Mouse (Mus musculus) midbrain, postnatal 0 days (tissue): ENCODE results near the gene Rpa1. TPM values are rescaled to one million over a fixed set of nuclear protein-coding genes. Genes with fewer than 3 reads are reported as not detected.

Experiments
- ATAC-seq: fragments of 200-750 bp; cut with Nextera tagmentation; 2 replicates; pipeline ENCODE4 v1.8.0; 2017; ENCODE audit warnings: moderate number of reproducible peaks, mild to moderate bottlenecking, moderate TSS enrichment, moderate library complexity; ENCODE audit not compliant: low FRiP score
- DNase-seq: peaks from one replicate; pipeline ENCODE4 v3.0.0-alpha.2; 2015; ENCODE audit warnings: low spot score
- H3K27ac ChIP-seq: fragments of 300-500 bp; sonication (generic); 2 replicates; pipeline ENCODE4 v1.5.1; 2014; ENCODE audit warnings: low read depth, mild to moderate bottlenecking, low read length, mixed read lengths
- H3K27me3 ChIP-seq: fragments of 300-500 bp; sonication (generic); 2 replicates; pipeline ENCODE4 v1.6.1; 2014; ENCODE audit warnings: low read length, control low read depth, mixed read lengths; ENCODE audit not compliant: insufficient read depth
- H3K36me3 ChIP-seq: fragments of 300-500 bp; sonication (generic); 2 replicates; pipeline ENCODE4 v1.6.1; 2014; ENCODE audit warnings: low read length, control low read depth, mixed read lengths; ENCODE audit not compliant: insufficient read depth
- H3K4me1 ChIP-seq: fragments of 300-500 bp; sonication (generic); 2 replicates; pipeline ENCODE4 v1.6.1; 2014; ENCODE audit warnings: mild to moderate bottlenecking, control low read depth, antibody characterized with exemption, low read length, mixed read lengths; ENCODE audit not compliant: insufficient read depth
- H3K4me2 ChIP-seq: fragments of 300-500 bp; sonication (generic); 2 replicates; pipeline ENCODE4 v1.6.1; 2014; ENCODE audit warnings: low read depth, mild to moderate bottlenecking, low read length, mixed read lengths; ENCODE audit not compliant: poor library complexity, severe bottlenecking
- H3K4me3 ChIP-seq: fragments of 300-500 bp; sonication (generic); 2 replicates; pipeline ENCODE4 v1.5.1; 2014; ENCODE audit warnings: low read depth, mild to moderate bottlenecking, low read length, moderate library complexity
- H3K9ac ChIP-seq: fragments of 300-500 bp; sonication (generic); replicated peaks from 2 replicates; pipeline ENCODE4 v1.6.1; 2014; ENCODE audit warnings: mild to moderate bottlenecking, low read length, moderate library complexity, mixed read lengths; ENCODE audit not compliant: poor library complexity, severe bottlenecking
- H3K9me3 ChIP-seq: fragments of 300-500 bp; sonication (generic); 2 replicates; pipeline ENCODE4 v1.6.1; 2016; ENCODE audit warnings: low read length, control low read depth
- CTCF ChIP-seq: IDR thresholded peaks from 2 replicates; pipeline ENCODE4 v1.5.1; 2016; ENCODE audit warnings: antibody characterized with exemption, mild to moderate bottlenecking
- WGBS: fragments of 180-500 bp; shearing (Covaris S2); extraction: QIAGEN DNeasy Blood & Tissue Kit; methylation state at CpG from one replicate; pipeline ENCODE4 v1.1.7; 2014; 5-methylcytosine and 5-hydroxymethylcytosine counted together
- microRNA-seq: library from miRNA; unstranded; fragments of <30 nt; microRNA quantifications from one replicate; pipeline ENCODE4, GENCODE M21; 2016; ENCODE audit warnings: borderline number of aligned reads
- polyA plus RNA-seq: library from polyadenylated mRNA; unstranded; fragments of >200 nt; fragmentation: Nextera tagmentation; extraction: Ambion mirVana; gene quantifications from 2 replicates; pipeline ENCODE4 v1.2.1, GENCODE M21; 2015
- total RNA-seq: library from RNA; depleted of rRNA; stranded (reverse); fragments of >200 nt; gene quantifications from 2 replicates; pipeline ENCODE4 v1.2.3, GENCODE M21; 2014; rRNA removed

Gene Rpa1
- total and polyA plus RNA-seq, 2 experiments from 2014 or later: 43.8 to 47.6 TPM

DNA sequence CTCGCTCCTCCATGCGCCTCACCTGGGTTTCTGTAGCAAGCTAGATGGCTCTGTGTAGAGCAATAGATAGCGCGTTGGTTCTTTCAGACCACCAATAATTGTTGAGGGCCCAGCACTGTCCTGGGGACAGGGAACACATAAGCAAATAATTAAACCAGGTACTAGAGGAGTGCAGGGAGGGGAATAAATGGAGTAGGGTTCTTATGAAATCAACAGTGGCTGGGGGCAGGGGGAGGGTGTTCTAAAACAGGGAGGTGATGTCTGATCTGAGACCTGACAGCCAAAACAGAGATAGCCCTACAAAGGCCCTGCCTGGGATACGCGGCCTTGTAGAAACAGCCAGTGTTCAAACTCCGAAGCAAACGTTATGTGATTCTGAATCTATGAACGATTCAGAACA, 98.5 kb downstream of the Rpa1 start:
- 73% methylated on average over 9 of the region's 9 CpGs for WGBS
- H3K9me3 ChIP-seq: no peaks in the 10 kb centered on the region
- H3K36me3 ChIP-seq: no peaks in the 10 kb centered on the region
- H3K4me1 ChIP-seq: peaks cover 11% of the 10 kb centered on the region; the same call in 1 of the 2 replicates
- H3K27ac ChIP-seq: no peak overlapping the region; the same call in 1 of the 2 replicates
- no peak overlapping the region for H3K4me2 ChIP-seq
- no peak for ATAC-seq
- no peak overlapping the region for H3K9ac ChIP-seq
- no peak for DNase-seq
- H3K27me3 ChIP-seq: no peaks in the 10 kb centered on the region
- no peak for TF ChIP-seq CTCF
- no peak overlapping the region for H3K4me3 ChIP-seq

Small RNA genes lying within 50 kb of the gene (microRNA-seq; reads per million reads assigned to microRNA genes)
- gene Gm47300: not detected

Other genes with a start within 250 kb of the Rpa1 start
- gene Hic1, start 178.8 kb downstream of the Rpa1 start, total RNA-seq: 7.1 and 8.0 TPM in 2 replicates
- gene Hic1, start 178.8 kb downstream of the Rpa1 start, polyA plus RNA-seq: 1.4 and 1.5 TPM in 2 replicates
- gene Ovca2, start 169.5 kb downstream of the Rpa1 start, total RNA-seq: 14.2 and 26.0 TPM in 2 replicates
- gene Ovca2, start 169.5 kb downstream of the Rpa1 start, polyA plus RNA-seq: 10.4 and 12.7 TPM in 2 replicates
- gene Dph1, start 157.1 kb downstream of the Rpa1 start, total RNA-seq: 17.4 and 19.9 TPM in 2 replicates
- 10.8 and 12.1 TPM in 2 replicates for gene Dph1, start 157.1 kb downstream of the Rpa1 start, polyA plus RNA-seq
- gene Rtn4rl1, start 154.5 kb downstream of the Rpa1 start, total RNA-seq: 15.4 and 18.5 TPM in 2 replicates
- gene Rtn4rl1, start 154.5 kb downstream of the Rpa1 start, polyA plus RNA-seq: 16.2 and 17.5 TPM in 2 replicates
- gene Smyd4, start 109 bp upstream of the Rpa1 start, total RNA-seq: 11.0 and 16.7 TPM in 2 replicates
- 15.2 and 16.8 TPM in 2 replicates for gene Smyd4, start 109 bp upstream of the Rpa1 start, polyA plus RNA-seq
- 50.6 and 92.0 TPM in 2 replicates for gene Serpinf1, start 74.4 kb upstream of the Rpa1 start, total RNA-seq
- 34.3 and 44.6 TPM in 2 replicates for gene Serpinf1, start 74.4 kb upstream of the Rpa1 start, polyA plus RNA-seq
- not detected in 2 replicates for gene Serpinf2, start 91.3 kb upstream of the Rpa1 start, total RNA-seq
- gene Serpinf2, start 91.3 kb upstream of the Rpa1 start, polyA plus RNA-seq: 0.11 TPM in 1 of 2 replicates, not detected in the other
- gene Wdr81, start 106.4 kb upstream of the Rpa1 start, total RNA-seq: 17.4 and 29.7 TPM in 2 replicates
- gene Wdr81, start 106.4 kb upstream of the Rpa1 start, polyA plus RNA-seq: 4.5 and 4.8 TPM in 2 replicates
- 0.66 and 0.76 TPM in 2 replicates for gene Tlcd2, start 113.4 kb upstream of the Rpa1 start, total RNA-seq
- gene Tlcd2, start 113.4 kb upstream of the Rpa1 start, polyA plus RNA-seq: 1.6 and 1.9 TPM in 2 replicates
- gene Prpf8, start 138.5 kb upstream of the Rpa1 start, total RNA-seq: 121 and 129 TPM in 2 replicates
- 25.7 and 27.6 TPM in 2 replicates for gene Prpf8, start 138.5 kb upstream of the Rpa1 start, polyA plus RNA-seq
- gene Rilp, start 161.8 kb upstream of the Rpa1 start, total RNA-seq: 5.7 and 7.0 TPM in 2 replicates
- gene Rilp, start 161.8 kb upstream of the Rpa1 start, polyA plus RNA-seq: 6.9 and 7.5 TPM in 2 replicates
- 3.6 and 3.8 TPM in 2 replicates for gene Scarf1, start 165.2 kb upstream of the Rpa1 start, total RNA-seq
- 3.0 and 3.5 TPM in 2 replicates for gene Scarf1, start 165.2 kb upstream of the Rpa1 start, polyA plus RNA-seq
- gene Slc43a2, start 183.4 kb upstream of the Rpa1 start, total RNA-seq: 34.3 and 34.5 TPM in 2 replicates
- 17.0 and 20.4 TPM in 2 replicates for gene Slc43a2, start 183.4 kb upstream of the Rpa1 start, polyA plus RNA-seq
- 105 and 108 TPM in 2 replicates for gene Pitpna, start 239.8 kb upstream of the Rpa1 start, total RNA-seq
- gene Pitpna, start 239.8 kb upstream of the Rpa1 start, polyA plus RNA-seq: 91.7 and 106 TPM in 2 replicates